17 mouse cellular contexts compared by ENCODE assay signal in genomic region chr15:10426124-10426523, GRCm38 (mm10).
"Had no signal": no experiment of that assay in that cellular context is flagged by ENCODE, and none has a peak within 500 bp of the region (broad histone marks: within the 10 kb centered on the region; RNA-seq: fewer than 3 reads in every experiment).

No protein-coding gene starts in this region.

- H3K27ac ChIP-seq: midbrain, embryonic 10.5 days; midbrain, embryonic 12.5 days; neural tube, embryonic 13.5 days; neural tube, embryonic 15.5 days had no signal

- H3K9ac ChIP-seq: lung, embryonic 14.5 days; midbrain, embryonic 12.5 days; neural tube, embryonic 13.5 days; neural tube, embryonic 15.5 days had no signal

- H3K27me3 ChIP-seq: midbrain, embryonic 12.5 days; neural tube, embryonic 13.5 days; neural tube, embryonic 15.5 days had no signal

- DNase-seq: lung, adult 18-20 months; lung, embryonic 14.5 days; lung, postnatal 10 days; lung, postnatal 4 days; midbrain, embryonic 14.5 days; retina, postnatal 1 day; right cerebral cortex, postnatal 4 days; spleen, adult 18-20 months; thymus, adult 18-20 months; thymus, postnatal 14 days; thymus, postnatal 36 days had no signal

- H3K4me3 ChIP-seq: midbrain, embryonic 10.5 days; midbrain, embryonic 12.5 days; myocyte; neural tube, embryonic 13.5 days; neural tube, embryonic 15.5 days had no signal

- H3K9me3 ChIP-seq: midbrain, embryonic 10.5 days; midbrain, embryonic 12.5 days; neural tube, embryonic 15.5 days had no signal

- H3K36me3 ChIP-seq: midbrain, embryonic 10.5 days; midbrain, embryonic 12.5 days; neural tube, embryonic 13.5 days; neural tube, embryonic 15.5 days had no signal

- H3K4me2 ChIP-seq: lung, embryonic 14.5 days; midbrain, embryonic 12.5 days; neural tube, embryonic 13.5 days; neural tube, embryonic 15.5 days had no signal

- ATAC-seq: midbrain, embryonic 16.5 days had no signal
